Mouse (Mus musculus) kidney, postnatal 36 days (tissue): ENCODE results near the gene Brms1.
A peak's percentile ranks its signal among the peaks of the same experiment; 100 is the strongest.
"Not testable (repeated sequence)": the region's sequence is repeated elsewhere in the genome, so short reads cannot be mapped to it uniquely, and the experiment has no call there.

Source experiments
- DNase-seq, 2 experiments: peaks; one replicate each; pipeline ENCODE4 v3.0.0; 2021 to 2022; ENCODE audit warnings: mixed read lengths in 2 of 2

The Brms1 gene

DNA sequence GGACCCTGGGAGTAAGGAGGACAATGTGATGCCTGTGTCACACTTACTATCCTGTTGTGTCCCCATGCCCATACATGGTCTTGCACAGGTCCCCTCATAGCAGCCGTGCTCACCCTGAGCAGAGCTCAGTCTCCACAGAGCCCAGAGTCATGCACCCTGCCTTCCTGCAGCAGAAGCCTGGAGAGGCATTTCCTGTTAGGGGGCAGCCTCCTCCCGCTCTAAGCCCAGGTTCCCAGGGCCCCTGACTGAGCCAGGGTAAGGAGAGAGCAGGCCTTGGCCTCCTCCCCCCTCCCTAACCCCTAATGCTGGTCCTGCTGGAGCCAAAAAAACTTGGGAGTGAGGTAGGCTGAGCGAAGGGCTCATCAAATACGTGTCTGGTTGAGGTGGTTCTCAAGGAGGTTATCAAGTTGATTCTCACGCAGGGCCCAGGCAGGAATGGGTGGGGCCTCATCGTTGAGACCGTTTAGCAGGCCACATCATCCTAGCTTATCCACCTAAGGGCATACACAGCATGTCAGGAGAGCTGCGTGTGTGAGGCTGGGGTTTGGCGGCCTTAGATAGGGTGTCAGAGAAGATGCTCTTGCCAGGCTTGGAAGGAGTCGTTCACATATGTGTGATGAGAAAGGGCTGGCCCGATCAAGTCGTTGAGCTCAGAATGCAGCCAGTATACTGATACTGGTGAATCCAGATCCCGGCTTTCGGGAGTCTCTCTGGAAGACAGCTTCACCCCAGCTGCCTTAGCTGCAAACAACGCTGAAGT is 26.1 kb downstream of the Brms1 start:
- no peak for DNase-seq

DNA sequence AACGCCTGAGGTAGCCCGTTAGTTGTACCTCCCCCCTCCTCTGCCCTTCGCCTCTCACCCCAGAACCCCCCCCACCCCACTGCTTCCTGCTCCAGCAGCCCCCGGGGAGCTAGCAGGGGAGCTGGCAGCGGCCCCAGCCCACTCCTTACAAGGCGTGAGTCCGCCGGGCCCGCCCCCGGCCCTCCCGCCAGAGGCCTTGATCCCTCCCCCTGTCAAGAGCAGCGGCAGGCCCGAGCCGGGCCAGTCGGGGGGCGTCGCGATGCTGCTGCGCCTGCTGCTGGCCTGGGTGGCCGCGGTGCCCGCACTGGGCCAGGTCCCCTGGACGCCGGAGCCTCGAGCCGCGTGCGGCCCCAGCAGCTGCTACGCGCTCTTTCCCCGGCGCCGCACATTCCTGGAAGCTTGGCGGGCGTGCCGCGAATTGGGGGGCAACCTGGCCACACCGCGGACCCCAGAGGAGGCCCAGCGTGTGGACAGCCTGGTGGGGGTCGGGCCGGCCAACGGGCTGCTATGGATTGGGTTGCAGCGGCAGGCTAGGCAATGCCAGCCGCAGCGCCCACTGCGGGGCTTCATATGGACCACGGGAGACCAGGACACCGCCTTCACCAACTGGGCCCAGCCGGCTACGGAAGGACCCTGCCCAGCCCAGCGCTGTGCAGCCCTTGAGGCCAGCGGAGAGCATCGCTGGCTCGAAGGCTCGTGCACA is 26.9 kb downstream of the Brms1 start, which contains the start of gene Cd248:
TSS of gene Cd248 (plus strand) at position 212 of the 703 bp plus-strand sequence.
- peak; percentile 69 to 80 for DNase-seq

DNA sequence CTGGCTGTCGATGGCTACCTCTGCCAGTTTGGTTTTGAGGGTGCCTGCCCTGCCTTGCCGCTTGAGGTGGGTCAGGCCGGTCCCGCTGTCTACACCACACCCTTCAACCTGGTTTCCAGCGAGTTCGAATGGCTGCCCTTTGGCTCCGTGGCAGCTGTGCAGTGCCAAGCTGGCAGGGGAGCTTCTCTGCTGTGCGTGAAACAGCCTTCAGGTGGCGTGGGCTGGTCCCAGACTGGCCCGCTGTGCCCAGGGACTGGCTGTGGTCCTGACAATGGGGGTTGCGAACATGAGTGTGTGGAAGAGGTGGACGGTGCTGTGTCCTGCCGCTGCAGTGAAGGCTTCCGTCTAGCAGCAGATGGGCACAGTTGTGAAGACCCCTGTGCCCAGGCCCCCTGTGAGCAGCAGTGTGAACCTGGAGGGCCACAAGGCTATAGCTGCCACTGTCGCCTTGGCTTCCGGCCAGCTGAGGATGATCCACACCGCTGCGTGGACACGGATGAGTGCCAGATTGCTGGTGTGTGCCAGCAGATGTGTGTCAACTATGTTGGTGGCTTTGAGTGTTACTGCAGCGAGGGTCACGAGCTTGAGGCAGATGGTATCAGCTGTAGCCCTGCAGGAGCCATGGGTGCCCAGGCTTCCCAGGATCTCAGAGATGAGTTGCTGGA is 27.5 kb downstream of the Brms1 start:
- DNase-seq: peak in 1 of 2 experiments; percentile 47

DNA sequence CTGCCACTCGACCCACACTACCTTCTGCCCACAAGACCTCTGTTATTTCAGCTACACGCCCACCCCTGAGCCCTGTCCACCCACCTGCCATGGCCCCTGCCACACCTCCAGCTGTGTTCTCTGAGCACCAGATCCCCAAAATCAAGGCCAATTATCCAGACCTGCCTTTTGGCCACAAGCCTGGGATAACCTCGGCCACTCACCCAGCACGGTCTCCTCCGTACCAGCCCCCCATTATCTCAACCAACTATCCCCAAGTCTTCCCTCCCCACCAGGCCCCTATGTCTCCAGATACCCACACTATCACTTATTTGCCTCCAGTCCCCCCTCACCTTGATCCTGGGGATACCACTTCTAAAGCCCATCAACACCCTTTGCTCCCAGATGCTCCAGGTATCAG is 28.3 kb downstream of the Brms1 start:
- no peak for DNase-seq

DNA sequence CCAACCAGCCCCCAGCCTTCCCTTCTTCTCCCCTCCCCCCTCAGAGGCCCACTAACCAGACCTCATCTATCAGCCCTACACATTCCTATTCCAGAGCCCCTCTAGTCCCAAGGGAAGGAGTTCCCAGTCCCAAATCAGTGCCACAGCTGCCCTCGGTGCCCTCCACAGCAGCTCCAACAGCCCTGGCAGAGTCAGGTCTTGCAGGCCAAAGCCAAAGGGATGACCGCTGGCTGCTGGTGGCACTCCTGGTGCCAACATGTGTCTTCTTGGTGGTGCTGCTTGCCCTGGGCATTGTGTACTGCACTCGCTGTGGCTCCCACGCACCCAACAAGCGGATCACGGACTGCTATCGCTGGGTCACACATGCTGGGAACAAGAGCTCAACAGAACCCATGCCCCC is 28.8 kb downstream of the Brms1 start:
- no peak for DNase-seq

DNA sequence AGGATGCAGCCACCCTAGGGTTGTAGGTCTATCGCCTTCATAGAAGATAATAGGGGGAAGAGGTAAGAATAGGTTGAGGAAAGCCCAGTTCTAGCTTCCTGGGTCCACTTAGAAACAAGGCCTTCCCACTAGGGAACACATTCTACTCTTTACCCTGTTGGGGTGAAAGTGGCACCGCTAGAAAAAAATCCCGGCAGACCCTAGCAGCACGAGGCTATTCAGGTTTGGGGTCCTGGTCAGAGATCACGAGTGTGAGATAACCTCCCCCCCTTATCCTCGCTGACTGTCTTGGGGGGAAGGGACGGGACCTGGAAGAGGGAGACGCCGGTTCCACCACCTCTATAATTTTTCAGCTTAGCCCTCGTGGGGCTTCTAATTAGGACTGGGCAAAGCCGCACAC is 29.9 kb downstream of the Brms1 start:
- DNase-seq: no peak

DNA sequence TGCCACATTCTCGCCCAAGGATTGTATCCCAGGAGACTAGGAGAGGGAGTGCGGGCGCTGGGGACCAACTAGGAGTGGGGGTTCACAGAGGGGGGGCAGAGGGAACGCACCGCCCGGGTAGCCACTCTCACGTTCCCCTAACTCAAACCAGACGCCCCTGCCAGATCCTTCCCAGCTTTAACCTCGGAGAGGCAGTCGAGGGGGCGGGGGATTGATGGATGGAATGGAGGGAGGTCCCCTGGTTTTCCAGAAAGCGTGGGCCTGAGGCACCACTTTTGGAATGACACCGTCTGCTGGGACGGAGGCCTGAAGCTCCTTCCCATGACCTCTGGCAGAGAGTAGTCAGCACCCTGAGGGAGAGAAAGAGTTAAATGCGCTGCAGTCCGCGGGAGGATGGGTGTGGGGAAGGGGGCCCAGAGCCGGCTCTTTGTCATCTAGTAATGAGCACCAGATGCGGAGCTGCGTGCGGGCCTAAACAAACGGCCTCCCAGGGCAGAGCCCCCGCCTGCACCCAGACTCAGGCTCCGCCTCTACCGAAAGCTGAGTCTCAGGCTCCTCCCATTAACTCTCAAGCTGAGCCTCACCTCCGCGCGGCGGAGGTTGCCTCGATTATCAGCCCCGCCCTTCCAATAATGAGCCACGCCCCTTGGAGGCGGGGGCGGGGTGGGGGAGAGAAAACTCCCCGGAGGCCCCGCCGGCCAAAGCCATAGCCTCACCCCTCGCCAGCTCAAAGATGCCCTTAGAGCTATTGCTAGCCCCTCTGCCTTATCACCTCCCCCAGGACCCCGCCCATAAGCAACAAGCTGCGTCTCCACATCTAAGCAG is 30.6 kb downstream of the Brms1 start:
- peak; percentile 76 to 81 for DNase-seq

DNA sequence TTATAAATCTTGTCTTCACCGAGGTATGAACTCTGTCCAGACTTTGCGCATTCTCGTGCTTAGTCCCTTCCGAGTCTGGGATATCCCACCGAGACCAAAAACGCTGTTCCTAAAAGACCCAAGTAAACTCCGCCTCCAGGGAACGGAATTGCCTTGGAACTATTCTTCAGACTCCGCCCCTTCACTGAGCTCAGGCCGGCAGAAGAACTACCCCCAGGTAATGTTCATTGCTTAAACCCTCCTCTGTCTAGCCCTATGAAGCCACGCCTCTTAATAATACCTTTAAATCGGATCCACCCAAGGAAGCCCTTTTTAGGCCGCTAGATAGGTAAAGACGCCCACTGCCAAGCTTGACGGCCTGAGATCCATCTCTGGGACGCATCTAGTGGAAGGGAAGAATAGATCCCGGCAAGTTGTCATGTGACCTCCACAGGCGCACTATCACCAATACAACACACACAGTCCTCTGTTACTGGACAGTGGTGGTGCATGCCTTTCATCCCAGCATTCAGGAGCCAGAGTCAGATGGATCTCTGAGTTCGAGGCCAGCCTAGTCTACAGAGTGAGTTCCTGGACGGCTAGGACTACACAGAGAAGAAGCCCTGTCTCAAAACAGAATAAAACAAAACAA is 31.4 kb downstream of the Brms1 start:
- peak in 1 of 2 experiments; percentile 36 for DNase-seq

DNA sequence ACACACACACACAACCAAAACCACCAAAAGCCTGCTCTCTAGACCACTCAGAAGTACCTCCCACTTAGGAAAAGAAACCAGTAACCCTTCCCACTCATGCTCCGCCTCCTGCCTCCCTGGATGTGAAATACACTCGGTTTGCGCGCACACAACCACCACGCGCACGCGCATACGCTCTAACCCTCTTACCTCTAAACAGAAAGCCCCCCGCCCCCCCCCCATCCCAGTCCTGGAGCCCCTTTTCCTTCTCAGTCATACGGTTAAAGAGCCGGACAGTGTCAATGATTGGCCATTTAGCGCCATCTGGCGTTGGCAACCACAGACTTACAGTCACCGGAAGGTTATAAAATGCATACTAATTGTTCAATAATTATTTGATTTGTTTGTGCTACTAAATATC is 31.9 kb downstream of the Brms1 start:
- DNase-seq: peak; percentile 57 to 89

DNA sequence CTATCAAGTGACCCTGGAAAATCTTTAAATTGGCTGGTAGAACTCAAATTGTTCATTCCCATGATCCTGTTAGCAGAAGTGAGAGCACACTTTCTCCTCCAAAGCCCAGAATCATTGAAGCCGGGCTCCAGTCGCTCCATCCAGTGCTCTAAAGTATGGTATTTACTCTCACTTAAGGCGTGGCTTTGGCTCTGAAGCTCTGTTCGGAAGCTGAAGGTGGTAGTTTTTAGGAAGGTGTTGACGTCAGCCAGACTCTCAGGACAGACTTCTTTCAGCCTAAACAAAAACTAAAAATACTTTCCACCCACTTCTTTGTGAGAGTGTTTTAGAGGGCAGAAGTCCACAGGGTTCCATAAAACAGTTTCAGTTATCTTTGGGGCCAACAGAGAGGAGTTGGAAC is 32.4 kb downstream of the Brms1 start:
- no peak for DNase-seq

DNA sequence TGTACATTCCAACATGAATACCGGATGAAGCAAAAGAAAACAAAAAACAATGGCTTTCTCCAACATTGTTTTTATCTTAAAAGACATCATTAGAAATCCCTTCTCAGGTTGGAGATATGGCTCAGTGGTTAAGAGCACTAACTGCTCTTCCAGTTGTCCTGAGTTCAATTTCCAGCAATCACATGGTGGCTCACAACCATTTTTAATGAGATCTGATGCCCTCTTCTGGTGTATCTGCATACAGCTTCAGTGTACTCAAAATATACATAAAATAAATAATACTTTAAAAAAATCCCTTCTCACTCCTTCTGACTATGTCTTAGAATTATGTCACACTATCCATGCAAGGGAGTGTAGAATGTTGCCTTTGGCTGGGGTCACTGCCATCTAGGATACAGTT is 38.1 kb downstream of the Brms1 start:
- no peak for DNase-seq

DNA sequence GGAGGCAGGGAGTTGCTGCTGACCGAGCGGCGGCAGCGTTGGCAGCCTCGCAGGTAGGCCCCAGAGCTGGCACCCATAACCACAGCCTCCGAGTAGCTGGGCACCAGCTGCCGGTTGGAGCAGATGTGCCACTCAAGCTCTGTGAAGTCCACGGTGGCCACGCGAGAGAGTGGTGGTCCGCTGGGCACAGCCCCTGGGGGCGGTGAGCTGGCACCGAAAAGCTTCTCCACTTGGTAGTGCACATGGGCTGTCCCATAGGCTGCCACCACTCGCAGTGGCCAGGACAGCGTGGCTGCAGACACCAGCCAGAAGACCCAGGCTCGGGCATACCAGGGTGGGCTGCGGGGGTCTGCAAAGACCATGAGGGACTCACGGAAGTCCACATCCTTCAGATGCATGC is 40.9 kb downstream of the Brms1 start:
- no peak for DNase-seq

DNA sequence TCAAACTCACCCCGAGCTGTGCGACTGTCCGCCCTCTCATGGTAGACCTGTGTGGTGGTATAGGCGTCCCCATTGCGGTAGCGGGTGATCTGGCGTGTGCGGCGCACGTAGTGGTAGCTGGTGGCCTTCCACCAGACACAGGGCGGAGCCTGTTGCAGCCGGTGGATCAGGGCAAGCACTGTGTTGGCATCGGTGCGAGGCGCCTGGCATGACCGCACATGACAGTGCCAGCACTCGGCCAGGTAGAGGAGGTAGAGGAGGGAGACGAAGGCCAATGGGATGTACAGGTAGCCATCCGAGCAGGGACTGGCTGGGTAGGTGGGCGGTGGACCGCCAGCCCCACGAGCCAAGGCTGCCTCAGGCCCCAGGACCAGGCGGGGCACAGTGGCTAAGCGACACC is 41.4 kb downstream of the Brms1 start:
- DNase-seq: no peak

DNA sequence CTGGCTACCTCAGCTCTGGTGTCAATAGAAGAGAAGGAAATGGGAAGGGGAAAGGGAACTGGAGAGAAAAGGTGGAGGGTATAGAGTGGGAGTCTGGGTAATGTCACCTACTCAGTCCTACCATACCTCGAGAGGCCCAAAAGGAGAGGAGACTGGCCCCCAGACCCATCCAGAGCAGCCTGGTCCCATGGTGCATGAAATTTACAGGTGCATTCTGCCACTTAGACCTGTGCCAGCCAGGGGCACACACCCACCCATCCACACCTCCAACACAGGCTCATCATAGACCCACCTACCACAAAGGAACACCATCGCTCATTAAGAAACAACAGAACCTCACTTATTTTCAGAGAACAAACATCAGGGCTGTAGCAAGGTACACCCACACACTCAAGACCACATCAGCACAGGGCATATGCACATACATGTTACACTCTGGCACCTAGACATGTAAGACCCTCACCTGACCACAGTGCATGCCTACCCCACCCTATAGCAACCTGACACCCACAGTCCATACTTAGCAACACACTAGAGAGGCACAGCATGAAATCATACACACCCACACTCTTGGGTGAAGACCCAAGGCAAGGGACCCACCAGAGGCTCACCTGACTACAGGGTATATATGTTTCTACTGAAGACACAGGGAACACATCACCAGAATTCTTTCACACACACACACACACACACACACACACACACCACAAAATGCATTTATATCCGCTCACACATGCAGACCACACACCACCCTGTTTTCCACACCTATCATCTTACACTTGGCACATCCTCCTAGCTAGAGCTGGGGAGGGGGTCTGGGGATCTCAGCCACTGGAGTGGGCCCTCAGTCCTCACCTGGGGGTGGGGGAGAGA is 43.0 kb downstream of the Brms1 start:
- no peak for DNase-seq

DNA sequence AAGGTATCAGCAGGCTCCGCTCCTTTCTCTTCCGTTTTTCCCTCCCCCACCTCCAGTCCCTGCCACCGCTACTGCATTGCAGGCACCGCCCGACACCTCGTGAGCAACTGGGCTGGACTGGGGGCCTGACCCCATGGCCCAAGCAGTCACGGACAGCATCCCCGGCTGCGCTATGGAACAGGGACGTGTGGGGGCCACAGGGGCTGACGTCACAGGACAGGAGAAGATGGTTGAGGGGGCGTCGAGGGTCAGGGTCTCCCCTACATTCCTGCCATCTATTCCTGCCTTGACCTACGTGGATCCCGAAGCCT is 43.6 kb downstream of the Brms1 start:
- DNase-seq: no peak

DNA sequence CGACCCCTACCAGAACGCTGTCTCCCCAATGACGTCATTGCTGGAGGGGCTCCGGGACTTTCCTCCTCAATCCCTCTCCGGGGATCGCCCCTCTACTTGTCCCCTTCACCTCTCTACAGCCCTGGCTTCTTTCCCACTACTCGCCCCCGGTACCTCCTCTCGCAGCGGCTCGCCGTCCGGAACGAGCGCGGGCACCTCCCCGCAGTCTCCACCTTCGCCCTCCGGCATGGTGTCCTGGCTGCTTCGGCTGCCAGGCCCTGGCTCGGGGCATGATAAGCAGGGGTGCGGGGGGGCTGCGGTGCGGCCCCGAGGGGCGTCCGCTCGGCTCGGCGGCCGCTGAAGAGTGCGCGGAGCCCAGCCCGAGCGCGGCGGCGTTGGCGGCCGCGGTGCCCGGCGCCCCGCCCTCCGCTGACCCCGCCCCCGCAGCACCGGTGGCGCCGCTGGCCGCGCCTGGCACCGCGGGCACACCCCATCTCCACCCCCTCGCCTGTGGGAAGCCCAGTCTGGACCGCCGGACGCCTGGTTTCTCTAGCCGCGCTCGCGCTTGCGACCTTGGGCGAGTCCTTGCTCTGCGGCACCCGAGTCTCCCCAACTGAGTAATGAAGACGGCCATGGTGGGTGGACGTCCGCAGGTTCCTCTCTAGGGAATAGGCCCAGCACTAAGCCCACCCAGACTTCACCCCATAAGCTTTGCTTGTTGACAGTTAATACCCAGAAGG is 44.1 kb downstream of the Brms1 start, which contains the start of gene Tmem151a:
TSS of gene Tmem151a (minus strand) at position 387 of the 719 bp plus-strand sequence.
- DNase-seq: peak; percentile 56 to 80

DNA sequence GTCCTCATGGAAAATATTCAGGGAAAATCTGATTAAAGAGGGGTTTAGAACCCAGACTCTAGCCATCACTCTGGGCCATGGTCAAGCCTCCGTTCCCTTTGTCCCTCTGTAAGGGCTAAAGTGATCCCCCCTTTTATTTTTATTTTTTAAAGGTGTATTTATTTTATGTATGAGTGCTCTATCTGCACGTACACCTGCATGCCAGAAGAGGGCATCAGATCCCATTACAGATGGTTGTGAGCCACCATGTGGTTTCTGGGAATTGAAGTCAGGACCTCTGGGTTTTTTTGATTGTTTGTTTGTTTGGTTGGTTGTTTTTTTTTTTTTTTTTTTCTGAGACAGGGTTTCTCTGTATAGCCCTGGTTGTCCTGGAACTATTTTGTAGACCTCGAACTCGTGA is 45.4 kb downstream of the Brms1 start:
- not testable (repeated sequence) for DNase-seq

DNA sequence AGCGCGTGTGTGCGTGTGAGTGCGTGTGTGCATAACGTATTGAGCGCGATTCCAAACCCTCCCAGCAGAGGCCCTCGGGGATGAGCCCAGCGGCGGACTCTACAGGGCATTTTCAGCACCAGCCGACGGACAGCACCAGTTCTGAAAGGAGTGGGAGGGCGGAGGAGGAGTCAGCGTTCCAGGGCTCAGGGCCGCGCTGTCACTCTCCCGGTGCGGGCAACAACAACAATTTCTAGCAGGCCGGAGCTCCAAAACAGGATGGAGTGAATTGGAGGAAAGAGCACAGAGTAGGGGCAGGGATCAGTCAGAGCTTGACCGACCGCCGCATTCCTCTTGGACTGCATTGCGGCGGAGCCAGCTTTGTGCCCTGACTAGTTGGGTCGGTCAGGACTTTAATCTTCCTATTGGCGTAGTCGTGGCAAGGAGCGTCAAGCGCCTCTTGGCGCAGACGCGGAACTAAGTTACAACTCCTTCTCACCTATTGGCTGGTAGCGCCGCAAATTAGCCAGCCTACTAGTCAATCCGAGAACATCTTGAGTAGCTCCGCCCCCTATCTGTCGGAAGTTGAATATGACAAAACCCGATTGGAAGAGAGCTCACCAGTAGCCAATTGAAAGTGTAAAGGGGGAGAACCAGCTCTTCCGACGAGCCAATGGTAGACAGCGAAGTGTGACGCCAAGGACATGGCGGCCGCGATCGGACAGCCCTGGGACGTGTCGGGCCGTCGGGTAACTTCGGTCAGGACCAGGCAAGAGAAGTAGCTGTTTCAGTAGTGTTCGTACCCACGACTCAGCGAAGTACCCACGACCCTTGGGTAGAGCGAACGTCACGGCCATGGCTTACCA is 47.0 kb downstream of the Brms1 start, which contains the start of gene Yif1a:
TSS of gene Yif1a (plus strand) at position 655 of the 845 bp plus-strand sequence.
- DNase-seq: peak; percentile 98 to 100

DNA sequence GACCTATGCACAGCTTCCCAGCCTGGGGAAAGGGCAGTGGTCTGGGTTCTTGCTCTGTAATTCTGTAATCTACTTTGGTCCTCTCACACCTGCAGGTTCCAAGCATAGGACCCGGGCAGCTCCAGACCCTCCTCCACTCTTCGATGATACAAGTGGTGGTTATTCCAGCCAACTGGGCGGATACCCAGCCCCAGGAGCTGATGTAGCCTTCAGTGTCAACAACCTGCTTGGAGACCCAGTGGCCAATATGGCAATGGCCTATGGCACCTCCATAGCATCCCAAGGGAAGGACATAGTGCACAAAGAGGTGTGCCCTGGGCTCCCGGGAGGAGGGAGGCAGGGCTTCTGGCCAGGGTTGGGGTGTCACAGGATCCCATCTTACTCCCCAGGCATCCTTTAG is 48.2 kb downstream of the Brms1 start:
- no peak for DNase-seq

DNA sequence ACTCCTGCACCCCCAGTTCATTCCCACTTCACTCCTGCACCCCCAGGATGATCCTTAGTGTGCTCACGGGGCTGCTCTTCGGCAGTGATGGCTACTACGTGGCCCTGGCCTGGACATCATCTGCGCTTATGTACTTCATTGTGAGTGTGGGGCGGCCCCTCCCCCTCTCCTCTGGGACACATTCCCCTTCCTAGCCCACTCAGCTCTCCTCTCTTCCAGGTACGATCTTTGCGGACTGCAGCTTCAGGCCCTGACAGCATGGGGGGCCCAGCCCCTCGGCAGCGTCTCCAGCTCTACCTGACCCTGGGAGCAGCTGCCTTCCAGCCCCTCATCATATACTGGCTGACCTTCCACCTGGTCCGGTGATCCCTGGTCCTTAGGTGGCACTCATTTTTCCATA is 50.9 kb downstream of the Brms1 start:
- no peak for DNase-seq
